Mouse (Mus musculus) cortical plate, adult 2 months (tissue): ENCODE measurements at regions not wholly inside any gene's neighbourhood (a gene's known extent, or its start where the extent isn't known, plus 50 kb on each side); places are given as distances from the start of the nearest gene placed in this dataset.

Experiments used
- CTCF ChIP-seq: fragments of 200-500 bp; IDR thresholded peaks from 2 replicates; pipeline ENCODE4 v1.5.1; 2011; ENCODE audit warnings: mild to moderate bottlenecking, control low read depth, low read length; ENCODE audit not compliant: insufficient read depth; ENCODE audit errors: extremely low read depth
- POLR2A ChIP-seq: fragments of 200-500 bp; IDR thresholded peaks from 2 replicates; pipeline ENCODE4 v1.6.1; 2011; ENCODE audit warnings: mild to moderate bottlenecking, low read length, control low read depth; ENCODE audit not compliant: insufficient read depth; ENCODE audit errors: extremely low read depth

GRCm38 (mm10) chr12:92073209-92073608, 224.3 kb upstream of the Sel1l start:
- TF ChIP-seq CTCF, result no peak
- no peak for TF ChIP-seq POLR2A
